Comparison of ENCODE assay signal across 18 mouse cellular contexts in genomic region chr17:84352790-84353154, GRCm38 (mm10).
A peak's percentile ranks its signal among the peaks of the same experiment; 100 is the strongest.
DNase-seq lines count a peak whose midpoint lies in the region; ATAC-seq and TF ChIP-seq lines count a peak whose summit lies in the region.
"Had no signal": no experiment of that assay in that cellular context is flagged by ENCODE, and none has a peak within 500 bp of the region (broad histone marks: within the 10 kb centered on the region; RNA-seq: fewer than 3 reads in every experiment).

No protein-coding gene starts in this region.

- WGBS in intestine, embryonic 15.5 days = 89% methylated on average over 3 of the region's 3 CpGs
- WGBS in intestine, postnatal 0 days = 77% methylated on average over 3 of the region's 3 CpGs
- WGBS in lung, embryonic 16.5 days = 84% methylated on average over 3 of the region's 3 CpGs
- WGBS in embryonic facial prominence, embryonic 12.5 days = 65% methylated on average over 3 of the region's 3 CpGs
- 89% methylated on average over 3 of the region's 3 CpGs for WGBS in stomach, embryonic 15.5 days

- DNase-seq in lung, postnatal 14 days = no peak
- no peak for DNase-seq in cerebellum, adult 11 months
- no peak for DNase-seq in Muller cell, postnatal 12 days (ENCODE audit: inconsistent ontology term)
- DNase-seq: cerebellum, adult 9-11 months; gastrocnemius, postnatal 10 days; heart, adult 18-20 months; kidney, adult 9 months; kidney, postnatal 4 days; layer of hippocampus, adult 9-11 months; midbrain, embryonic 14.5 days; right cerebral cortex, postnatal 14 days had no signal

- H3K9ac ChIP-seq in intestine, embryonic 15.5 days = no peak overlapping the region
- H3K9ac ChIP-seq in intestine, postnatal 0 days (ENCODE audit: low read depth, low read length) = no peak overlapping the region
- no peak overlapping the region for H3K9ac ChIP-seq in lung, embryonic 16.5 days (ENCODE audit: low read length)
- H3K9ac ChIP-seq in embryonic facial prominence, embryonic 12.5 days = no peak overlapping the region
- no peak overlapping the region for H3K9ac ChIP-seq in stomach, embryonic 15.5 days
- H3K9ac ChIP-seq: forebrain, embryonic 12.5 days; limb, embryonic 12.5 days had no signal

- no peaks in the 10 kb centered on the region for H3K27me3 ChIP-seq in intestine, embryonic 15.5 days (replicated peaks)
- H3K27me3 ChIP-seq in intestine, postnatal 0 days (replicated peaks; ENCODE audit: control insufficient read depth, insufficient read depth, low read length) = no peaks in the 10 kb centered on the region
- no peaks in the 10 kb centered on the region for H3K27me3 ChIP-seq in lung, embryonic 16.5 days (ENCODE audit: control insufficient read depth, insufficient read depth, low read depth, low read length)
- no peaks in the 10 kb centered on the region for H3K27me3 ChIP-seq in embryonic facial prominence, embryonic 12.5 days
- H3K27me3 ChIP-seq in stomach, embryonic 15.5 days (replicated peaks) = no peaks in the 10 kb centered on the region
- H3K27me3 ChIP-seq: forebrain, embryonic 12.5 days; limb, embryonic 12.5 days had no signal

- ATAC-seq in intestine, embryonic 15.5 days = no peak
- ATAC-seq in intestine, postnatal 0 days = no peak
- ATAC-seq in lung, embryonic 16.5 days (ENCODE audit: low read depth) = no peak
- ATAC-seq in embryonic facial prominence, embryonic 12.5 days (ENCODE audit: insufficient number of reproducible peaks, insufficient read depth, low FRiP score, low TSS enrichment) = 0 out of 2 replicates have a peak, but pooled peaks have one; percentile 15
- no peak for ATAC-seq in stomach, embryonic 15.5 days (ENCODE audit: insufficient read depth, low FRiP score, low read depth)

- no peak overlapping the region for H3K4me3 ChIP-seq in intestine, embryonic 15.5 days (replicated peaks)
- no peak overlapping the region for H3K4me3 ChIP-seq in intestine, postnatal 0 days (ENCODE audit: low read depth, low read length)
- H3K4me3 ChIP-seq in lung, embryonic 16.5 days (ENCODE audit: low read length) = no peak overlapping the region
- no peak overlapping the region for H3K4me3 ChIP-seq in embryonic facial prominence, embryonic 12.5 days
- H3K4me3 ChIP-seq in stomach, embryonic 15.5 days (replicated peaks) = no peak overlapping the region
- H3K4me3 ChIP-seq: forebrain, embryonic 12.5 days; limb, embryonic 12.5 days had no signal

- TF ChIP-seq CTCF in intestine, postnatal 0 days (IDR thresholded peaks at IDR 0.05; ENCODE audit: low read depth) = no peak

- H3K9me3 ChIP-seq in intestine, embryonic 15.5 days = no peaks in the 10 kb centered on the region
- H3K9me3 ChIP-seq in intestine, postnatal 0 days (ENCODE audit: control insufficient read depth) = no peaks in the 10 kb centered on the region
- H3K9me3 ChIP-seq in lung, embryonic 16.5 days (ENCODE audit: control insufficient read depth, low read length) = no peaks in the 10 kb centered on the region
- H3K9me3 ChIP-seq in embryonic facial prominence, embryonic 12.5 days = no peaks in the 10 kb centered on the region
- no peaks in the 10 kb centered on the region for H3K9me3 ChIP-seq in stomach, embryonic 15.5 days
- H3K9me3 ChIP-seq: forebrain, embryonic 12.5 days; limb, embryonic 12.5 days had no signal

- 0 out of 2 replicates have a peak overlapping the region, but pooled peaks have one; percentile 17 for H3K27ac ChIP-seq in intestine, embryonic 15.5 days
- no peak overlapping the region for H3K27ac ChIP-seq in intestine, postnatal 0 days (ENCODE audit: low read depth, low read length)
- peak overlapping the region; percentile 39; the same call in 1 of the 2 replicates for H3K27ac ChIP-seq in lung, embryonic 16.5 days (ENCODE audit: low read length)
- no peak overlapping the region; the same call in none of the 2 replicates for H3K27ac ChIP-seq in embryonic facial prominence, embryonic 12.5 days
- peak overlapping the region; percentile 18; the same call in 1 of the 2 replicates for H3K27ac ChIP-seq in stomach, embryonic 15.5 days
- H3K27ac ChIP-seq: forebrain, embryonic 12.5 days; limb, embryonic 12.5 days had no signal

- H3K4me1 ChIP-seq in intestine, embryonic 15.5 days (replicated peaks) = peaks cover 10% of the 10 kb centered on the region
- H3K4me1 ChIP-seq in intestine, postnatal 0 days (replicated peaks; ENCODE audit: control insufficient read depth, insufficient read depth, low read length) = no peaks in the 10 kb centered on the region
- H3K4me1 ChIP-seq in lung, embryonic 16.5 days (replicated peaks; ENCODE audit: control insufficient read depth, insufficient read depth, low read length) = peaks cover 8% of the 10 kb centered on the region
- peaks cover 21% of the 10 kb centered on the region for H3K4me1 ChIP-seq in embryonic facial prominence, embryonic 12.5 days
- H3K4me1 ChIP-seq in stomach, embryonic 15.5 days = peaks cover 4% of the 10 kb centered on the region; the same call in 1 of the 2 replicates

- H3K36me3 ChIP-seq in intestine, embryonic 15.5 days = no peaks in the 10 kb centered on the region
- no peaks in the 10 kb centered on the region for H3K36me3 ChIP-seq in intestine, postnatal 0 days (ENCODE audit: control insufficient read depth, insufficient read depth)
- no peaks in the 10 kb centered on the region for H3K36me3 ChIP-seq in lung, embryonic 16.5 days (ENCODE audit: control insufficient read depth, insufficient read depth, low read length)
- no peaks in the 10 kb centered on the region for H3K36me3 ChIP-seq in embryonic facial prominence, embryonic 12.5 days
- no peaks in the 10 kb centered on the region for H3K36me3 ChIP-seq in stomach, embryonic 15.5 days

- H3K4me2 ChIP-seq in intestine, embryonic 15.5 days (replicated peaks) = no peak overlapping the region
- no peak overlapping the region for H3K4me2 ChIP-seq in intestine, postnatal 0 days (replicated peaks; ENCODE audit: low read depth)
- H3K4me2 ChIP-seq in lung, embryonic 16.5 days (ENCODE audit: low read depth, low read length) = no peak overlapping the region
- H3K4me2 ChIP-seq in embryonic facial prominence, embryonic 12.5 days (replicated peaks) = no peak overlapping the region
- no peak overlapping the region for H3K4me2 ChIP-seq in stomach, embryonic 15.5 days
- H3K4me2 ChIP-seq: forebrain, embryonic 12.5 days; limb, embryonic 12.5 days had no signal

Comparison
In these comparisons a context has a peak if more than half of its experiments do, and no peak if none do; other contexts are left out.
1. H3K27ac ChIP-seq: peak in intestine, embryonic 15.5 days (single experiment), lung, embryonic 16.5 days (single experiment) and stomach, embryonic 15.5 days (single experiment); none in intestine, postnatal 0 days (single experiment) and embryonic facial prominence, embryonic 12.5 days (single experiment).